Mouse (Mus musculus) natural killer cell, adult 2 months (primary cell): ENCODE measurements at regions not wholly inside any gene's neighbourhood (a gene's known extent, or its start where the extent isn't known, plus 50 kb on each side); places are given as distances from the start of the nearest gene placed in this dataset.

Experiments
- DNase-seq, 2 experiments: peaks; one replicate each; pipeline ENCODE4 v3.0.0; 2022; ENCODE audit warnings: low spot score in 2 of 2

DNA sequence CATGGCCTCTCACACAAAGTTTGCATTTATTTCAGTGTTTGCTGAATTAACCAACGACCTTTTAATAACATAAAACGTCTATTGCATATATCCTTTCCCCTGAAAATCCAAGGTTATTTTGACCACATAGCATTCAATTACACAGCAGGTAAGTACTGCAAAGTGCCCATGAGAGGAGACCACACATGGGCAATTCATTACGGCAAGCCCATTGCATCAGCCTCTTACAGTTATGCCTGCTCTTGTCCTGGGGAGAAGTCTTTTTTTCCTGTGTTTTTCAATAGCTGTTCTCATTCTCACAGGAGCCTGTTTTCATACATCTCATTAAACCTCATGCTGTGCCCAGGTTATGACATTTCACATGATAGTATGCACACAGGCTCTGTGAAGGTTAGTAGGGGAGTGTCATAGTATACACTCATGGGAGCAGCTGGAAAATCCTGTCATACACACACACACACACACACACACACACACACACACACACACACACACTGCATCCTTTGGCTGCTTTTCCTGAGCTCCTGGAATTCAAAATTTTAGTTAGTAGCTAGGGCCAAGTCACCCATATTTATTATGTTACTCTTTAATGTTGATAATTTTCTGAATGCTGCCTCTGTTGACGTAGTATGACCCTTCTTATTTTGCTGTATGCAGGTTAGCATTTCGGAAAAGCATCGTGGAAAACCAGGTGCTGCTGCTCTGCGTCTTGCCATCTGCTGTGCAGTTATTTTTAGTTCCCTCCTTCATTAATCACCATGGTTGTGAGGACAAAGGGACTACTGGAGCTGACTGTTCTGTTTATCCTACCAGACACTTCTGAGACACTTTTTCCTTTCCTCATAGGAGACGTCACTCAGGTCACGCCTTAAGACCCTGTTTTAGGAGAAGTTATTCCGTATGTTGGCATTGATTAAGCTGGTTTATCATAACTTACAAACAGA lies 483.6 kb downstream of the Bckdhb start:
- DNase-seq: no peak
